Mouse (Mus musculus) limb, embryonic 12.5 days (tissue): ENCODE results near the gene Hcn1. TPM values are rescaled to one million over a fixed set of nuclear protein-coding genes. Genes with fewer than 3 reads are reported as not detected.

Experiments used
- ATAC-seq: fragments of 200-750 bp; cut with Nextera tagmentation; 2 replicates; pipeline ENCODE4 v1.8.0; 2017; ENCODE audit warnings: low read depth, moderate TSS enrichment; ENCODE audit not compliant: insufficient number of reproducible peaks, insufficient read depth, low FRiP score, low TSS enrichment
- H3K27ac ChIP-seq: fragments of 300-500 bp; sonication (generic); 2 replicates; pipeline ENCODE4 v1.5.1; 2016; ENCODE audit warnings: mild to moderate bottlenecking, moderate library complexity
- H3K27me3 ChIP-seq: fragments of 300-500 bp; sonication (generic); 2 replicates; pipeline ENCODE4 v1.6.1; 2016; ENCODE audit warnings: mild to moderate bottlenecking, moderate library complexity
- H3K36me3 ChIP-seq: fragments of 300-500 bp; sonication (generic); 2 replicates; pipeline ENCODE4 v1.6.1; 2016; ENCODE audit warnings: mild to moderate bottlenecking, moderate library complexity
- H3K4me1 ChIP-seq: fragments of 300-500 bp; sonication (generic); replicated peaks from 2 replicates; pipeline ENCODE4 v1.6.1; 2016
- H3K4me2 ChIP-seq: fragments of 300-500 bp; sonication (generic); 2 replicates; pipeline ENCODE4 v1.6.1; 2016; ENCODE audit warnings: mild to moderate bottlenecking, moderate library complexity
- H3K4me3 ChIP-seq: fragments of 300-500 bp; sonication (generic); replicated peaks from 2 replicates; pipeline ENCODE4 v1.5.1; 2016; ENCODE audit warnings: mild to moderate bottlenecking
- H3K9ac ChIP-seq: fragments of 300-500 bp; sonication (generic); replicated peaks from 2 replicates; pipeline ENCODE4 v1.6.1; 2016; ENCODE audit warnings: mild to moderate bottlenecking, moderate library complexity
- H3K9me3 ChIP-seq: fragments of 300-500 bp; sonication (generic); 2 replicates; pipeline ENCODE4 v1.6.1; 2016; ENCODE audit warnings: mild to moderate bottlenecking, moderate library complexity
- WGBS: fragments of 180-500 bp; shearing (Covaris S2); methylation state at CpG from one replicate; pipeline ENCODE4 v1.1.7; 2016; 5-methylcytosine and 5-hydroxymethylcytosine counted together
- polyA plus RNA-seq: library from polyadenylated mRNA; unstranded; fragments of >200 nt; fragmentation: Nextera tagmentation; extraction: Ambion mirVana; gene quantifications from 2 replicates; pipeline ENCODE4 v1.2.1, GENCODE M21; 2016

The Hcn1 gene
- polyA plus RNA-seq = 0.12 and 0.15 TPM in 2 replicates

GRCm38 (mm10) chr13:117602181-117602580 lies at the start of gene Hcn1:
TSS of gene Hcn1 (plus strand) at chr13:117602320.
- no peak within 1 kb of the TSS for H3K27ac ChIP-seq
- peak; percentile 93 for ATAC-seq
- peaks cover 11% of the 10 kb centered on the region for H3K4me1 ChIP-seq
- H3K9me3 ChIP-seq = no peaks in the 10 kb centered on the region
- H3K4me3 ChIP-seq = peak within 1 kb of the TSS; percentile 61
- WGBS = under 1% methylated on average over 45 of the region's 45 CpGs
- peak within 1 kb of the TSS; percentile 37 for H3K9ac ChIP-seq
- H3K4me2 ChIP-seq = peak within 1 kb of the TSS; percentile 95
- no peaks in the 10 kb centered on the region for H3K36me3 ChIP-seq
- H3K27me3 ChIP-seq = peaks cover 33% of the 10 kb centered on the region

GRCm38 (mm10) chr13:117567251-117567650 lies 34.9 kb upstream of the Hcn1 start:
- Histone ChIP-seq H3K9ac (no peak overlapping the region), H3K4me2 (no peak overlapping the region), H3K9me3 (no peaks in the 10 kb centered on the region), H3K27me3 (no peaks in the 10 kb centered on the region), H3K27ac (no peak overlapping the region), H3K4me1 (no peaks in the 10 kb centered on the region), H3K4me3 (no peak overlapping the region), H3K36me3 (no peaks in the 10 kb centered on the region)
- ATAC-seq = no peak
- 80% methylated on average over 8 of the region's 8 CpGs for WGBS

- H3K9ac ChIP-seq = no peak overlapping the region
- no peaks in the 10 kb centered on the region for H3K27me3 ChIP-seq
- H3K27ac ChIP-seq = no peak overlapping the region
- no peaks in the 10 kb centered on the region for H3K36me3 ChIP-seq
- H3K4me2 ChIP-seq = no peak overlapping the region
- peaks cover 4% of the 10 kb centered on the region; the same call in 1 of the 2 replicates for H3K9me3 ChIP-seq
- ATAC-seq = no peak
- WGBS = 45% methylated on average over 3 of the region's 3 CpGs
- no peaks in the 10 kb centered on the region for H3K4me1 ChIP-seq
- no peak overlapping the region for H3K4me3 ChIP-seq
These were observed 30.4 kb upstream of the Hcn1 start for GRCm38 (mm10) chr13:117571747-117572146.

- Histone ChIP-seq H3K4me3 (no peak overlapping the region), H3K4me1 (no peaks in the 10 kb centered on the region), H3K4me2 (no peak overlapping the region), H3K27ac (no peak overlapping the region), H3K9me3 (no peaks in the 10 kb centered on the region), H3K36me3 (no peaks in the 10 kb centered on the region), H3K27me3 (no peaks in the 10 kb centered on the region), H3K9ac (no peak overlapping the region)
- ATAC-seq = no peak
- 77% methylated on average over 10 of the region's 10 CpGs for WGBS
These were observed 7.5 kb upstream of the Hcn1 start for GRCm38 (mm10) chr13:117594494-117595182.

GRCm38 (mm10) chr13:117595183-117595532 lies 7.0 kb upstream of the Hcn1 start:
- ATAC-seq = no peak
- Histone ChIP-seq H3K36me3 (no peaks in the 10 kb centered on the region), H3K27ac (no peak overlapping the region), H3K9ac (no peak overlapping the region), H3K4me3 (no peak overlapping the region), H3K9me3 (no peaks in the 10 kb centered on the region), H3K27me3 (no peaks in the 10 kb centered on the region), H3K4me2 (no peak overlapping the region), H3K4me1 (no peaks in the 10 kb centered on the region)
- WGBS = 65% methylated on average over 3 of the region's 3 CpGs

- H3K36me3 ChIP-seq = no peaks in the 10 kb centered on the region
These were observed 672 bp upstream of the Hcn1 start for GRCm38 (mm10) chr13:117601331-117601965.

GRCm38 (mm10) chr13:117602617-117603358 lies 668 bp downstream of the Hcn1 start:
- 1% methylated on average over 62 of the region's 62 CpGs for WGBS
- peak overlapping the region; percentile 37 for H3K9ac ChIP-seq
- H3K4me3 ChIP-seq = peak overlapping the region; percentile 61
- H3K4me1 ChIP-seq = peaks cover 11% of the 10 kb centered on the region
- H3K4me2 ChIP-seq = peak overlapping the region; percentile 95
- H3K36me3 ChIP-seq = no peaks in the 10 kb centered on the region
- ATAC-seq = 0 out of 2 replicates have a peak, but pooled peaks have one; percentile 13
- H3K27ac ChIP-seq = no peak overlapping the region
- H3K27me3 ChIP-seq = peaks cover 33% of the 10 kb centered on the region
- H3K9me3 ChIP-seq = no peaks in the 10 kb centered on the region

More at GRCm38 (mm10) chr13:117601331-117601965, 672 bp upstream of the Hcn1 start:
- 53% methylated on average over 9 of the region's 9 CpGs for WGBS
- peaks cover 33% of the 10 kb centered on the region for H3K27me3 ChIP-seq
- peak overlapping the region; percentile 61; the same call in 1 of the 2 replicates for H3K4me3 ChIP-seq
- no peak overlapping the region for H3K9ac ChIP-seq
- no peak overlapping the region for H3K4me2 ChIP-seq
- peaks cover 11% of the 10 kb centered on the region for H3K4me1 ChIP-seq
- H3K27ac ChIP-seq = no peak overlapping the region
- H3K9me3 ChIP-seq = no peaks in the 10 kb centered on the region
- no peak for ATAC-seq

- Histone ChIP-seq H3K9ac (no peak overlapping the region), H3K4me1 (peaks cover 11% of the 10 kb centered on the region), H3K4me3 (peak overlapping the region; percentile 61), H3K27ac (no peak overlapping the region), H3K9me3 (no peaks in the 10 kb centered on the region), H3K36me3 (no peaks in the 10 kb centered on the region), H3K27me3 (peaks cover 33% of the 10 kb centered on the region), H3K4me2 (peak overlapping the region; percentile 95)
- 17% methylated on average over 11 of the region's 11 CpGs for WGBS
- ATAC-seq = no peak
These were observed 1.3 kb downstream of the Hcn1 start for GRCm38 (mm10) chr13:117603421-117603820.

GRCm38 (mm10) chr13:117604073-117604472 lies 2.0 kb downstream of the Hcn1 start:
- no peak for ATAC-seq
- Histone ChIP-seq H3K9me3 (no peaks in the 10 kb centered on the region), H3K27ac (no peak overlapping the region), H3K4me1 (peaks cover 11% of the 10 kb centered on the region), H3K27me3 (peaks cover 33% of the 10 kb centered on the region), H3K36me3 (no peaks in the 10 kb centered on the region), H3K4me2 (0 out of 2 replicates have a peak overlapping the region, but pooled peaks have one; percentile 15), H3K9ac (no peak overlapping the region), H3K4me3 (0 out of 2 replicates have a peak overlapping the region, but pooled peaks have one; percentile 61)
- 32% methylated on average over 7 of the region's 7 CpGs for WGBS

- peaks cover 33% of the 10 kb centered on the region for H3K27me3 ChIP-seq
- H3K4me3 ChIP-seq = no peak overlapping the region
- H3K4me1 ChIP-seq = peaks cover 11% of the 10 kb centered on the region
- H3K27ac ChIP-seq = no peak overlapping the region
- H3K9ac ChIP-seq = no peak overlapping the region
- ATAC-seq = no peak
- no peaks in the 10 kb centered on the region for H3K9me3 ChIP-seq
- WGBS = 86% methylated on average over 5 of the region's 5 CpGs
- no peak overlapping the region for H3K4me2 ChIP-seq
- no peaks in the 10 kb centered on the region for H3K36me3 ChIP-seq
These were observed 3.0 kb downstream of the Hcn1 start for GRCm38 (mm10) chr13:117604971-117605750.
